Mouse (Mus musculus) megakaryocyte, embryonic 14.5 days (primary cell): ENCODE measurements around the gene Morc2a. TPM values are rescaled to one million over a fixed set of nuclear protein-coding genes. Genes with fewer than 3 reads are reported as not detected.
A peak's percentile ranks its signal among the peaks of the same experiment; 100 is the strongest.

ENCODE experiments used
- H3K27me3 ChIP-seq: replicated peaks from 2 replicates; pipeline ENCODE3; 2012; ENCODE audit warnings: inconsistent platforms
- H3K36me3 ChIP-seq: replicated peaks from 2 replicates; pipeline ENCODE3; 2012; ENCODE audit warnings: low read length, inconsistent platforms, mixed read lengths
- H3K4me1 ChIP-seq: 2 replicates; pipeline ENCODE4 v1.6.1; 2012; ENCODE audit warnings: inconsistent platforms
- H3K4me3 ChIP-seq: replicated peaks from 2 replicates; pipeline ENCODE3; 2012; ENCODE audit warnings: moderate library complexity, mild to moderate bottlenecking, inconsistent platforms
- H3K9me3 ChIP-seq: 2 replicates; pipeline ENCODE4 v1.6.1; 2012; ENCODE audit warnings: inconsistent platforms
- FLI1 ChIP-seq: IDR thresholded peaks from 2 replicates; pipeline ENCODE4 v1.6.1; 2012; ENCODE audit warnings: low read length, inconsistent platforms, mixed read lengths
- GATA1 ChIP-seq: IDR thresholded peaks from 3 replicates; pipeline ENCODE4 v1.6.1; 2012; ENCODE audit warnings: mixed read lengths, low read length, inconsistent platforms, borderline replicate concordance
- polyA plus RNA-seq: library from polyadenylated mRNA; stranded (reverse); fragments of >175 nt; gene quantifications from 2 replicates; pipeline ENCODE4 v1.2.3, GENCODE M21; 2012; ENCODE audit warnings: low replicate concordance; ENCODE audit not compliant: insufficient read depth

The Morc2a gene
- polyA plus RNA-seq, 1 experiment, result 1.6 TPM

GRCm38 (mm10) chr11:3648305-3648963 is 557 bp upstream of the Morc2a start:
- Histone ChIP-seq H3K36me3 (peaks cover 55% of the 10 kb centered on the region), H3K4me1 (peaks cover 24% of the 10 kb centered on the region), H3K4me3 (peak overlapping the region; percentile 98), H3K9me3 (peaks cover 18% of the 10 kb centered on the region), H3K27me3 (no peaks in the 10 kb centered on the region)
- TF ChIP-seq FLI1 (no peak), GATA1 (no peak)

GRCm38 (mm10) chr11:3650141-3650540 is 1.1 kb downstream of the Morc2a start:
- peaks cover 23% of the 10 kb centered on the region for H3K4me1 ChIP-seq
- H3K9me3 ChIP-seq, result peaks cover 8% of the 10 kb centered on the region
- H3K27me3 ChIP-seq, result no peaks in the 10 kb centered on the region
- no peak for TF ChIP-seq GATA1
- TF ChIP-seq FLI1, result no peak
- no peak overlapping the region for H3K4me3 ChIP-seq
- H3K36me3 ChIP-seq, result peaks cover 40% of the 10 kb centered on the region

GRCm38 (mm10) chr11:3661964-3662363 is 13.0 kb downstream of the Morc2a start:
- TF ChIP-seq GATA1 (no peak), FLI1 (no peak)
- H3K36me3 ChIP-seq, result peaks cover 65% of the 10 kb centered on the region
- no peaks in the 10 kb centered on the region for H3K27me3 ChIP-seq
- H3K4me1 ChIP-seq, result no peaks in the 10 kb centered on the region
- H3K4me3 ChIP-seq, result no peak overlapping the region
- no peaks in the 10 kb centered on the region for H3K9me3 ChIP-seq

GRCm38 (mm10) chr11:3667506-3667905 is 18.5 kb downstream of the Morc2a start:
- no peaks in the 10 kb centered on the region for H3K9me3 ChIP-seq
- no peaks in the 10 kb centered on the region for H3K27me3 ChIP-seq
- H3K4me1 ChIP-seq, result peaks cover 8% of the 10 kb centered on the region; the same call in 1 of the 2 replicates
- no peak overlapping the region for H3K4me3 ChIP-seq
- no peak for TF ChIP-seq FLI1
- TF ChIP-seq GATA1, result no peak
- peaks cover 90% of the 10 kb centered on the region for H3K36me3 ChIP-seq

GRCm38 (mm10) chr11:3668768-3669167 is 19.8 kb downstream of the Morc2a start:
- peaks cover 93% of the 10 kb centered on the region for H3K36me3 ChIP-seq

GRCm38 (mm10) chr11:3669849-3670248 is 20.9 kb downstream of the Morc2a start:
- Histone ChIP-seq H3K4me1 (peaks cover 8% of the 10 kb centered on the region; the same call in 1 of the 2 replicates), H3K4me3 (no peak overlapping the region), H3K36me3 (peaks cover 93% of the 10 kb centered on the region), H3K27me3 (no peaks in the 10 kb centered on the region), H3K9me3 (no peaks in the 10 kb centered on the region)
- no peak for TF ChIP-seq GATA1
- no peak for TF ChIP-seq FLI1

More at GRCm38 (mm10) chr11:3668768-3669167, 19.8 kb downstream of the Morc2a start:
- TF ChIP-seq GATA1 (no peak), FLI1 (no peak)
- H3K4me1 ChIP-seq, result peaks cover 8% of the 10 kb centered on the region; the same call in 1 of the 2 replicates
- no peaks in the 10 kb centered on the region for H3K9me3 ChIP-seq
- no peak overlapping the region for H3K4me3 ChIP-seq
- H3K27me3 ChIP-seq, result no peaks in the 10 kb centered on the region

GRCm38 (mm10) chr11:3671000-3671628 is 22.1 kb downstream of the Morc2a start:
- no peaks in the 10 kb centered on the region for H3K27me3 ChIP-seq
- H3K36me3 ChIP-seq, result peaks cover 99% of the 10 kb centered on the region
- peaks cover 8% of the 10 kb centered on the region; the same call in 1 of the 2 replicates for H3K4me1 ChIP-seq
- H3K9me3 ChIP-seq, result no peaks in the 10 kb centered on the region
- TF ChIP-seq FLI1 (no peak), GATA1 (no peak)
- H3K4me3 ChIP-seq, result no peak overlapping the region

- H3K36me3 ChIP-seq, result peaks cover 100% of the 10 kb centered on the region
- TF ChIP-seq FLI1, result no peak
- no peak for TF ChIP-seq GATA1
- H3K4me3 ChIP-seq, result no peak overlapping the region
- no peaks in the 10 kb centered on the region for H3K27me3 ChIP-seq
- H3K9me3 ChIP-seq, result no peaks in the 10 kb centered on the region
- H3K4me1 ChIP-seq, result no peaks in the 10 kb centered on the region
These were observed 25.6 kb downstream of the Morc2a start for GRCm38 (mm10) chr11:3674545-3674944.

GRCm38 (mm10) chr11:3676423-3676822 is 27.4 kb downstream of the Morc2a start:
- no peak for TF ChIP-seq FLI1
- TF ChIP-seq GATA1, result no peak
- Histone ChIP-seq H3K36me3 (peaks cover 100% of the 10 kb centered on the region), H3K9me3 (no peaks in the 10 kb centered on the region), H3K4me3 (no peak overlapping the region), H3K27me3 (no peaks in the 10 kb centered on the region), H3K4me1 (no peaks in the 10 kb centered on the region)

- TF ChIP-seq FLI1 (no peak), GATA1 (no peak)
- Histone ChIP-seq H3K36me3 (peaks cover 98% of the 10 kb centered on the region), H3K4me3 (no peak overlapping the region), H3K4me1 (no peaks in the 10 kb centered on the region), H3K9me3 (no peaks in the 10 kb centered on the region), H3K27me3 (no peaks in the 10 kb centered on the region)
These were observed 28.2 kb downstream of the Morc2a start for GRCm38 (mm10) chr11:3677204-3677603.
